Mouse (Mus musculus) urinary bladder, postnatal 36 days (tissue): ENCODE measurements around the gene Gm21887.
A peak's percentile ranks its signal among the peaks of the same experiment; 100 is the strongest.
"Not testable (repeated sequence)": the region's sequence is repeated elsewhere in the genome, so short reads cannot be mapped to it uniquely, and the experiment has no call there.

Experiments used
- DNase-seq, 2 experiments: peaks; one replicate each; pipeline ENCODE4 v3.0.0; 2022; ENCODE audit warnings: low spot score in 2 of 2, mixed read lengths in 1 of 2

Gm21887 gene

GRCm38 (mm10) chrX:170009016-170009750 is at the start of gene Gm21887:
Gm21887 (plus strand) TSS chrX:170009659.
- peak; percentile 88 to 98 for DNase-seq

- DNase-seq = no peak
Measured at GRCm38 (mm10) chrX:169969337-169969736, 40.1 kb upstream of the Gm21887 start.

- not testable (repeated sequence) for DNase-seq
Measured at GRCm38 (mm10) chrX:169969765-169970164, 39.7 kb upstream of the Gm21887 start.

- DNase-seq = not testable (repeated sequence)
Measured at GRCm38 (mm10) chrX:169970546-169970945, 38.9 kb upstream of the Gm21887 start.

GRCm38 (mm10) chrX:169971562-169971961 is 37.9 kb upstream of the Gm21887 start:
- not testable (repeated sequence) for DNase-seq

- not testable (repeated sequence) for DNase-seq
Measured at GRCm38 (mm10) chrX:169972131-169972530, 37.3 kb upstream of the Gm21887 start.

GRCm38 (mm10) chrX:169972791-169973494 is 36.5 kb upstream of the Gm21887 start:
- not testable (repeated sequence) for DNase-seq

GRCm38 (mm10) chrX:169973806-169974205 is 35.7 kb upstream of the Gm21887 start:
- not testable (repeated sequence) for DNase-seq

GRCm38 (mm10) chrX:169974456-169974855 is 35.0 kb upstream of the Gm21887 start:
- not testable (repeated sequence) for DNase-seq

- peak in 1 of 2 experiments; percentile 5 for DNase-seq
Measured at GRCm38 (mm10) chrX:169974974-169975373, 34.5 kb upstream of the Gm21887 start.

- peak in 1 of 2 experiments; percentile 10 for DNase-seq
Measured at GRCm38 (mm10) chrX:169975681-169976131, 33.8 kb upstream of the Gm21887 start.

GRCm38 (mm10) chrX:169976340-169976739 is 33.1 kb upstream of the Gm21887 start:
- peak in 1 of 2 experiments; percentile 0 for DNase-seq

- peak in 1 of 2 experiments; percentile 4 for DNase-seq
Measured at GRCm38 (mm10) chrX:169977856-169978435, 31.5 kb upstream of the Gm21887 start.

- DNase-seq = peak; percentile 69 to 80
Measured at GRCm38 (mm10) chrX:169978436-169979381, 30.8 kb upstream of the Gm21887 start.

- peak in 1 of 2 experiments; percentile 14 for DNase-seq
Measured at GRCm38 (mm10) chrX:169979461-169980202, 29.8 kb upstream of the Gm21887 start.

- peak in 1 of 2 experiments; percentile 4 for DNase-seq
Measured at GRCm38 (mm10) chrX:169980203-169980556, 29.3 kb upstream of the Gm21887 start.

GRCm38 (mm10) chrX:169980809-169981289 is 28.6 kb upstream of the Gm21887 start:
- DNase-seq = peak in 1 of 2 experiments; percentile 26

- peak in 1 of 2 experiments; percentile 47 for DNase-seq
Measured at GRCm38 (mm10) chrX:169981761-169982181, 27.7 kb upstream of the Gm21887 start.

- peak in 1 of 2 experiments; percentile 1 for DNase-seq
Measured at GRCm38 (mm10) chrX:169982606-169983400, 26.7 kb upstream of the Gm21887 start.
